Mouse (Mus musculus): ENCODE results near the gene Rnf43. TPM values are rescaled to one million over a fixed set of nuclear protein-coding genes. Genes with fewer than 3 reads are reported as not detected.

The Rnf43 gene
- total and polyA plus RNA-seq, 3 experiments, result 14.6 to 17.3 TPM; not detected in 1

DNA sequence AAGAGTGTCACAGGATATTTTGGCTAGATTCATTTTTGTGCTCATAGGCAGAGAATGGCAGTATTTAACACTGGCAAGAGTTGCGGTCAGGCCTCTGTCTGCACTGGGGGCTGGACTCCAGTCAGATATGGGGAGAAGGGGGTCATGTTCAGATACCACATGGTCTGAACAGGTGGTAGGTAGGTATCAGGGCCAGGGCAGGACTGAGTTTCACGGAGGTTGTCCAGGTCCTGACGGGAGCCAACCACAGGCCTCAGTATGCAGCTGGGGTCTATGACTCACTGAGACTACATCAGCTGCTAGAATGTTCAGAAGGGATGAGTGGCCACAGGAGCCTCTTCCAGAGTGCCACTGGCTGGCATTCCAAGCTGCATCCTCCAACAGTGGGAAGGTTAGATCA is 109.8 kb downstream of the Rnf43 start:
- no peak overlapping the region for H3K27ac ChIP-seq (ENCODE audit: control insufficient read depth, low read depth, low read length)
- H3K9ac ChIP-seq (ENCODE audit: control insufficient read depth, low read depth, low read length, poor library complexity, severe bottlenecking), result no peak overlapping the region
- peaks cover 0 to 4% of the 10 kb centered on the region in 2 experiments; a peak in 1 of 4 replicates for H3K36me3 ChIP-seq (ENCODE audit: control insufficient read depth in 1 of 2, insufficient read depth in 2 of 2, low read length in 2 of 2)
- H3K9me3 ChIP-seq (replicated peaks; ENCODE audit: insufficient read depth, low read length), result no peaks in the 10 kb centered on the region
- no peak overlapping the region for H3K4me3 ChIP-seq (ENCODE audit: control insufficient read depth in 1 of 2, insufficient read depth in 1 of 2, low read depth in 2 of 2, low read length in 2 of 2)
- no peaks in the 10 kb centered on the region for H3K79me2 ChIP-seq (ENCODE audit: control insufficient read depth, insufficient read depth, low read length, poor library complexity)
- H3K4me1 ChIP-seq (ENCODE audit: control insufficient read depth in 1 of 2, insufficient read depth in 2 of 2, low read length in 2 of 2), result no peaks in the 10 kb centered on the region
- DNase-seq (ENCODE audit: low read depth, low spot score), result no peak
- H3K27me3 ChIP-seq (ENCODE audit: control insufficient read depth in 1 of 2, insufficient read depth in 2 of 2, low read length in 2 of 2), result no peaks in the 10 kb centered on the region
- TF ChIP-seq ZKSCAN1 (IDR thresholded peaks at IDR 0.05; ENCODE audit: low read depth, low read length), result no peak
- TF ChIP-seq HCFC1 (IDR thresholded peaks at IDR 0.05; ENCODE audit: low read depth, low read length), result no peak
- no peak for TF ChIP-seq CTCF (IDR thresholded peaks at IDR 0.05 in 2 of 3, conservative IDR thresholded peaks at IDR 0.05 in 1 of 3; ENCODE audit: control insufficient read depth in 1 of 3, insufficient read depth in 1 of 3, low read depth in 2 of 3, low read length in 3 of 3, poor library complexity in 1 of 3, severe bottlenecking in 1 of 3)
- no peak for TF ChIP-seq CHD1 (IDR thresholded peaks at IDR 0.05; ENCODE audit: low read depth, low read length)
- no peak for TF ChIP-seq MXI1 (IDR thresholded peaks at IDR 0.05; ENCODE audit: low read depth, low read length)
- no peak for TF ChIP-seq CHD2 (IDR thresholded peaks at IDR 0.05; ENCODE audit: low read length)
- TF ChIP-seq MYB (IDR thresholded peaks at IDR 0.05; ENCODE audit: low read depth, low read length), result no peak
- no peak for TF ChIP-seq RCOR1 (IDR thresholded peaks at IDR 0.05; ENCODE audit: low read depth, low read length)
- TF ChIP-seq GATA1 (IDR thresholded peaks at IDR 0.05; ENCODE audit: low read depth, low read length), result no peak
- no peak for TF ChIP-seq MAX (IDR thresholded peaks at IDR 0.05; ENCODE audit: low read length)
- TF ChIP-seq POLR2AphosphoS2 (IDR thresholded peaks at IDR 0.05; ENCODE audit: low read length), result no peak
- no peak for TF ChIP-seq TBP (IDR thresholded peaks at IDR 0.05; ENCODE audit: low read depth, low read length)
- TF ChIP-seq SMC3 (IDR thresholded peaks at IDR 0.05; ENCODE audit: low read depth, low read length), result no peak
- TF ChIP-seq UBTF (IDR thresholded peaks at IDR 0.05; ENCODE audit: borderline replicate concordance, insufficient read depth, low read depth, low read length), result no peak
- TF ChIP-seq MAZ (IDR thresholded peaks at IDR 0.05; ENCODE audit: low read depth, low read length), result no peak

DNA sequence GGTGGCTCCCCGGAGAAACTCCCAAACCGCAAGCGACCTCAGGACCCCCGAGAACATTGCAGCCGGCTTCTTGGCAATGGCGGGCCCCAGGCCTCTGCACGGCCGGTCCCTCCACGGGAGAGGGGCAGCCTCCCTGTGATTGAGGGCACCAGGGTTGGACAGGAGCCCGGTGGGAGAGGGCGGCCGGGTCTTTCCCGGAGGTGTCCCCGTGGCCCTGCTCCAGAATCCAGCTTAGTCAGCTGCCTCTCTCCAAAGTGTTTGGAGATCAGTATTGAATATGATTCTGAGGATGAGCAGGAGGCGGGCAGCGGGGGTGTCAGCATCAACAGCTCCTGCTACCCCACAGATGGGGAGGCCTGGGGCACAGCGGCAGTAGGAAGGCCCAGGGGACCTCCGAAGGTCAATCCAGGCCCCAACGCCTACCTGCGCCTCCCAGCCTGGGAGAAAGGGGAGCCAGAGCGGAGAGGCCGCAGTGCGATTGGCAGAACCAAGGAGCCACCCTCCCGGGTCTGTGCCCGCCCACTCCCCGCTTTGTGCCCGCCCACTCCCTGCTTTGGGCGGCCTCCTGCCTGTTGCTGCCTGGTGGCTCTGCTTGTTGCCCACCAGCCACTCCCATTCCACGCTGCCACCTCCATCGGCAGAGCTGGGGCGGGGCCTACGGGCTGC is 115.7 kb downstream of the Rnf43 start:
- H3K4me1 ChIP-seq (ENCODE audit: control insufficient read depth in 1 of 2, insufficient read depth in 2 of 2, low read length in 2 of 2), result no peaks in the 10 kb centered on the region
- no peaks in the 10 kb centered on the region for H3K27me3 ChIP-seq (ENCODE audit: control insufficient read depth in 1 of 2, insufficient read depth in 2 of 2, low read length in 2 of 2)
- H3K36me3 ChIP-seq (ENCODE audit: control insufficient read depth in 1 of 2, insufficient read depth in 2 of 2, low read length in 2 of 2), result peaks cover 0 to 2% of the 10 kb centered on the region in 2 experiments; a peak in 1 of 4 replicates
- H3K27ac ChIP-seq (ENCODE audit: control insufficient read depth, low read depth, low read length), result no peak overlapping the region
- H3K9me3 ChIP-seq (replicated peaks; ENCODE audit: insufficient read depth, low read length), result no peaks in the 10 kb centered on the region
- TF ChIP-seq NELFE (IDR thresholded peaks at IDR 0.05; ENCODE audit: low read depth, low read length), result no peak
- TF ChIP-seq JUND (IDR thresholded peaks at IDR 0.05; ENCODE audit: low read depth, low read length), result no peak
- TF ChIP-seq KAT2A (conservative IDR thresholded peaks at IDR 0.05; ENCODE audit: low read depth, low read length), result no peak
- no peak for TF ChIP-seq ZMIZ1 (IDR thresholded peaks at IDR 0.05; ENCODE audit: low read depth, low read length)
- no peak for TF ChIP-seq ETS1 (IDR thresholded peaks at IDR 0.05; ENCODE audit: low read depth, low read length)
- TF ChIP-seq TBP (IDR thresholded peaks at IDR 0.05; ENCODE audit: low read depth, low read length), result no peak
- TF ChIP-seq MAX (IDR thresholded peaks at IDR 0.05; ENCODE audit: low read length), result no peak
- TF ChIP-seq RAD21 (IDR thresholded peaks at IDR 0.05; ENCODE audit: low read depth, low read length), result no peak
- TF ChIP-seq ZKSCAN1 (IDR thresholded peaks at IDR 0.05; ENCODE audit: low read depth, low read length), result no peak
- no peak for TF ChIP-seq ZNF384 (IDR thresholded peaks at IDR 0.05; ENCODE audit: low read depth, low read length)
- no peak for TF ChIP-seq SIN3A (IDR thresholded peaks at IDR 0.05; ENCODE audit: low read length)
- no peak for TF ChIP-seq GABPA (IDR thresholded peaks at IDR 0.05; ENCODE audit: low read depth, low read length)
- no peak for TF ChIP-seq ZC3H11A (IDR thresholded peaks at IDR 0.05; ENCODE audit: low read depth, low read length)
- no peak for TF ChIP-seq USF2 (IDR thresholded peaks at IDR 0.05; ENCODE audit: borderline replicate concordance in 1 of 2, insufficient read depth in 1 of 2, low read depth in 1 of 2, low read length in 2 of 2)
- no peak for TF ChIP-seq MAZ (IDR thresholded peaks at IDR 0.05; ENCODE audit: low read depth, low read length)
- no peak for TF ChIP-seq RCOR1 (IDR thresholded peaks at IDR 0.05; ENCODE audit: low read depth, low read length)
- no peak for TF ChIP-seq TCF12 (IDR thresholded peaks at IDR 0.05; ENCODE audit: low read depth, low read length)
- no peak for TF ChIP-seq SMC3 (IDR thresholded peaks at IDR 0.05; ENCODE audit: low read depth, low read length)
- no peak overlapping the region for H3K4me3 ChIP-seq (ENCODE audit: control insufficient read depth in 1 of 2, insufficient read depth in 1 of 2, low read depth in 2 of 2, low read length in 2 of 2)
- H3K9ac ChIP-seq (ENCODE audit: control insufficient read depth, low read depth, low read length, poor library complexity, severe bottlenecking), result no peak overlapping the region
- H3K79me2 ChIP-seq (ENCODE audit: control insufficient read depth, insufficient read depth, low read length, poor library complexity), result no peaks in the 10 kb centered on the region
- DNase-seq (ENCODE audit: low read depth, low spot score), result no peak
